Mouse (Mus musculus) CH12.LX (cell line): ENCODE data around the gene Lypd6.

Experiments used
- CTCF ChIP-seq, 2 experiments: IDR thresholded peaks in 1 of 2; conservative IDR thresholded peaks in 1 of 2; 2 replicates each; pipeline ENCODE4 v1.5.1; 2011 to 2012; ENCODE audit warnings: low read depth in 2 of 2, low read length in 2 of 2, improper control_type of control experiment in 1 of 2, inconsistent platforms in 1 of 2, mild to moderate bottlenecking in 1 of 2, moderate library complexity in 1 of 2
- MAX ChIP-seq: IDR thresholded peaks from 2 replicates; pipeline ENCODE4 v1.6.1; 2011; ENCODE audit warnings: low read length, improper control_type of control experiment
- POLR2A ChIP-seq: IDR thresholded peaks from 2 replicates; pipeline ENCODE4 v1.6.1; 2011; ENCODE audit warnings: low read depth, mild to moderate bottlenecking, improper control_type of control experiment, low read length
- RCOR1 ChIP-seq: conservative IDR thresholded peaks from 2 replicates; pipeline ENCODE4 v1.6.1; 2012; ENCODE audit warnings: low read depth, mild to moderate bottlenecking, inconsistent platforms, low read length, improper control_type of control experiment
- ZC3H11A ChIP-seq: IDR thresholded peaks from 2 replicates; pipeline ENCODE4 v1.6.1; 2012; ENCODE audit warnings: low read depth, mild to moderate bottlenecking, inconsistent platforms, low read length, improper control_type of control experiment

GRCm38 (mm10) chr2:50072158-50072557 is 5.9 kb downstream of the Lypd6 start:
- TF ChIP-seq POLR2A, result no peak
- no peak for TF ChIP-seq MAX
- no peak for TF ChIP-seq CTCF (conservative IDR thresholded peaks at IDR 0.05 in 1 of 2, IDR thresholded peaks at IDR 0.05 in 1 of 2; ENCODE audit: low read depth in 2 of 2, low read length in 2 of 2)
- no peak for TF ChIP-seq RCOR1
- no peak for TF ChIP-seq ZC3H11A
